Mouse (Mus musculus): ENCODE measurements around the gene Casc3. TPM values are rescaled to one million over a fixed set of nuclear protein-coding genes. Genes with fewer than 3 reads are reported as not detected.
A peak's percentile ranks its signal among the peaks of the same experiment; 100 is the strongest.

Gene Casc3
- polyA plus RNA-seq, 1 experiment: 22.1 TPM

DNA sequence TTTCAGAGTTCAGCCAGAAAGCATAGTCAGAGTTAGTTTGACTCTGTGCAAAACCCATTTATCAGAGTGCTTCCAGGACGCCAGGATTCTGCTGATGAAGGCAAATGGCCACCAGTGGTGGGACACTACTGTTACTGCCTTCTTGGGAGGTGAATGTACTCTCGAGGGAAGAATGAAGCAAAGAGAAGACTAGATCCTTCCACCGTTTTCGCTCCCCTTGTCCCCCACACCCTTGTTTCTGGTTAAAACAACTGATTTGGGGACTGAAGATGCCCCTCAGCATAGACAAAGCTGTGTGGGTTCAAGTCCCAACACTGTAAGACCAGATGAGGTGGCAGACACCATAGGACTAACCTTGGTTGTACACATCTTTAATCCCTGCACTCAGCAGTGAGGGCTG is 20.6 kb upstream of the Casc3 start:
- Histone ChIP-seq H3ac (ENCODE audit: control insufficient read depth, insufficient read length) (no peak overlapping the region), H3K4me2 (ENCODE audit: low read depth) (peak overlapping the region; percentile 83), H3K4me3 (peak overlapping the region; percentile 22), H3K79me2 (ENCODE audit: control insufficient read depth, insufficient read depth) (no peaks in the 10 kb centered on the region), H3K36me3 (ENCODE audit: control insufficient read depth, insufficient read depth) (no peaks in the 10 kb centered on the region), H3K27me3 (ENCODE audit: control insufficient read depth, insufficient read depth, insufficient read length) (no peaks in the 10 kb centered on the region)
- TF ChIP-seq TCF12 (IDR thresholded peaks at IDR 0.05; ENCODE audit: insufficient read depth, poor library complexity, severe bottlenecking): no peak
- TF ChIP-seq POLR2A (IDR thresholded peaks at IDR 0.05; ENCODE audit: insufficient read length, low read depth): no peak
- TF ChIP-seq POLR2AphosphoS2 (IDR thresholded peaks at IDR 0.05; ENCODE audit: insufficient read length, low read depth): no peak
- TF ChIP-seq MYOG (IDR thresholded peaks at IDR 0.05; ENCODE audit: control insufficient read depth in 1 of 3, insufficient read depth in 1 of 3, insufficient read length in 2 of 3, low read depth in 2 of 3): no peak
- TF ChIP-seq SRF (IDR thresholded peaks at IDR 0.05; ENCODE audit: control insufficient read depth, insufficient read length, low read depth): no peak
- no peak for TF ChIP-seq CEBPB (IDR thresholded peaks at IDR 0.05; ENCODE audit: insufficient read depth, poor library complexity, severe bottlenecking)
- no peak for TF ChIP-seq USF1 (IDR thresholded peaks at IDR 0.05; ENCODE audit: low read depth)
- no peak for TF ChIP-seq MAX (IDR thresholded peaks at IDR 0.05; ENCODE audit: low read depth)
- no peak for TF ChIP-seq REST (IDR thresholded peaks at IDR 0.05; ENCODE audit: insufficient read depth, insufficient read length)
- no peak for TF ChIP-seq E2F4 (IDR thresholded peaks at IDR 0.05; ENCODE audit: insufficient read depth)
- TF ChIP-seq TCF3 (IDR thresholded peaks at IDR 0.05; ENCODE audit: insufficient read length, low read depth): no peak
- no peak for TF ChIP-seq MYOD1 (IDR thresholded peaks at IDR 0.05; ENCODE audit: control insufficient read depth in 1 of 3, insufficient read length in 2 of 3, low read depth in 2 of 3)

- Histone ChIP-seq H3K4me2 (ENCODE audit: low read depth) (peak overlapping the region; percentile 99), H3K27me3 (ENCODE audit: control insufficient read depth, insufficient read depth, insufficient read length) (no peaks in the 10 kb centered on the region), H3K36me3 (ENCODE audit: control insufficient read depth, insufficient read depth) (no peaks in the 10 kb centered on the region), H3K4me3 (no peak overlapping the region), H3K79me2 (ENCODE audit: control insufficient read depth, insufficient read depth) (no peaks in the 10 kb centered on the region), H3ac (ENCODE audit: control insufficient read depth, insufficient read length) (no peak overlapping the region)
- TF ChIP-seq POLR2A (IDR thresholded peaks at IDR 0.05; ENCODE audit: insufficient read length, low read depth): no peak
- TF ChIP-seq SRF (IDR thresholded peaks at IDR 0.05; ENCODE audit: control insufficient read depth, insufficient read length, low read depth): no peak
- no peak for TF ChIP-seq MYOD1 (IDR thresholded peaks at IDR 0.05; ENCODE audit: control insufficient read depth in 1 of 3, insufficient read length in 2 of 3, low read depth in 2 of 3)
- no peak for TF ChIP-seq REST (IDR thresholded peaks at IDR 0.05; ENCODE audit: insufficient read depth, insufficient read length)
- no peak for TF ChIP-seq MYOG (IDR thresholded peaks at IDR 0.05; ENCODE audit: control insufficient read depth in 1 of 3, insufficient read depth in 1 of 3, insufficient read length in 2 of 3, low read depth in 2 of 3)
- TF ChIP-seq USF1 (IDR thresholded peaks at IDR 0.05; ENCODE audit: low read depth): no peak
- TF ChIP-seq MAX (IDR thresholded peaks at IDR 0.05; ENCODE audit: low read depth): no peak
- no peak for TF ChIP-seq TCF12 (IDR thresholded peaks at IDR 0.05; ENCODE audit: insufficient read depth, poor library complexity, severe bottlenecking)
- no peak for TF ChIP-seq E2F4 (IDR thresholded peaks at IDR 0.05; ENCODE audit: insufficient read depth)
- no peak for TF ChIP-seq TCF3 (IDR thresholded peaks at IDR 0.05; ENCODE audit: insufficient read length, low read depth)
- no peak for TF ChIP-seq POLR2AphosphoS2 (IDR thresholded peaks at IDR 0.05; ENCODE audit: insufficient read length, low read depth)
- no peak for TF ChIP-seq CEBPB (IDR thresholded peaks at IDR 0.05; ENCODE audit: insufficient read depth, poor library complexity, severe bottlenecking)
Measured at GRCm38 (mm10) chr11:98785214-98785613, 19.5 kb upstream of the Casc3 start.

DNA sequence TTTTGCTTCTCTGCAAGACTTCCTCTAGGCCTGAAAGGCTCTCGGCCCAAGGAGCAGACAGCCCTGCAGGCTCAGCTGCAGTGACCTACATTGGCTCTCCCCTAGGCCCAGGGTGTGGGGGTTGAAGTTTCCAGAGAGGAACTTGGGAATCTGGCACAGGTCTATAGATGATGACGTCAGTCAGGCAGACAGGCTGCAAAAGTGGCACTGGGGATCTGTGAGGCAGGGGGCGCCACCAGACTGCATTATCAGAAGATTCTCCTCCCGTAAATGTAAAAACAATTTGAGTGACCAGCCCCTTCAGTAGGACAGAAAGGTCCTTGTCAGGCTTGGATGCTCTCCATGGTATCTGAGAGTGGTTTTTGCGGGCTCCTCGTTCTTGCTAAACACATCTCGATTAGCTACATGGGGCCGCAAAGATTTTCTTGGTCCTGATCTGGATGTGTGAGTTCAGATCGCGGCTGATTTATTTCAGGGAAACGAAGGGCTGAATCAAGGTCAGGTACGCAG is 18.9 kb upstream of the Casc3 start:
- Histone ChIP-seq H3K4me3 (peak overlapping the region; percentile 6), H3K27me3 (ENCODE audit: control insufficient read depth, insufficient read depth, insufficient read length) (no peaks in the 10 kb centered on the region), H3K4me2 (ENCODE audit: low read depth) (peak overlapping the region; percentile 99)

GRCm38 (mm10) chr11:98786359-98787214 is 18.1 kb upstream of the Casc3 start:
- Histone ChIP-seq H3K4me3 (peak overlapping the region; percentile 6), H3K79me2 (ENCODE audit: control insufficient read depth, insufficient read depth) (no peaks in the 10 kb centered on the region), H3K36me3 (ENCODE audit: control insufficient read depth, insufficient read depth) (no peaks in the 10 kb centered on the region), H3ac (ENCODE audit: control insufficient read depth, insufficient read length) (no peak overlapping the region), H3K27me3 (ENCODE audit: control insufficient read depth, insufficient read depth, insufficient read length) (no peaks in the 10 kb centered on the region), H3K4me2 (ENCODE audit: low read depth) (peak overlapping the region; percentile 99)
- TF ChIP-seq TCF12 (IDR thresholded peaks at IDR 0.05; ENCODE audit: insufficient read depth, poor library complexity, severe bottlenecking) (peak; percentile 46), MAX (IDR thresholded peaks at IDR 0.05; ENCODE audit: low read depth) (no peak), E2F4 (IDR thresholded peaks at IDR 0.05; ENCODE audit: insufficient read depth) (no peak), CEBPB (IDR thresholded peaks at IDR 0.05; ENCODE audit: insufficient read depth, poor library complexity, severe bottlenecking) (no peak), TCF3 (IDR thresholded peaks at IDR 0.05; ENCODE audit: insufficient read length, low read depth) (no peak), MYOD1 (IDR thresholded peaks at IDR 0.05; ENCODE audit: control insufficient read depth in 1 of 3, insufficient read length in 2 of 3, low read depth in 2 of 3) (peak in 2 of 3 experiments; percentile 54 to 71), MYOG (IDR thresholded peaks at IDR 0.05; ENCODE audit: control insufficient read depth in 1 of 3, insufficient read depth in 1 of 3, insufficient read length in 2 of 3, low read depth in 2 of 3) (peak in 1 of 3 experiments; percentile 77), POLR2A (IDR thresholded peaks at IDR 0.05; ENCODE audit: insufficient read length, low read depth) (peak; percentile 29)

More for the DNA sequence above, 18.9 kb upstream of the Casc3 start:
- TF ChIP-seq POLR2A (IDR thresholded peaks at IDR 0.05; ENCODE audit: insufficient read length, low read depth) (peak; percentile 26), MAX (IDR thresholded peaks at IDR 0.05; ENCODE audit: low read depth) (no peak), USF1 (IDR thresholded peaks at IDR 0.05; ENCODE audit: low read depth) (no peak), E2F4 (IDR thresholded peaks at IDR 0.05; ENCODE audit: insufficient read depth) (no peak)
- Histone ChIP-seq H3ac (ENCODE audit: control insufficient read depth, insufficient read length) (no peak overlapping the region), H3K36me3 (ENCODE audit: control insufficient read depth, insufficient read depth) (no peaks in the 10 kb centered on the region), H3K79me2 (ENCODE audit: control insufficient read depth, insufficient read depth) (no peaks in the 10 kb centered on the region)
